Mouse (Mus musculus): ENCODE measurements at regions not wholly inside any gene's neighbourhood (a gene's known extent, or its start where the extent isn't known, plus 50 kb on each side); places are given as distances from the start of the nearest gene placed in this dataset.

DNA sequence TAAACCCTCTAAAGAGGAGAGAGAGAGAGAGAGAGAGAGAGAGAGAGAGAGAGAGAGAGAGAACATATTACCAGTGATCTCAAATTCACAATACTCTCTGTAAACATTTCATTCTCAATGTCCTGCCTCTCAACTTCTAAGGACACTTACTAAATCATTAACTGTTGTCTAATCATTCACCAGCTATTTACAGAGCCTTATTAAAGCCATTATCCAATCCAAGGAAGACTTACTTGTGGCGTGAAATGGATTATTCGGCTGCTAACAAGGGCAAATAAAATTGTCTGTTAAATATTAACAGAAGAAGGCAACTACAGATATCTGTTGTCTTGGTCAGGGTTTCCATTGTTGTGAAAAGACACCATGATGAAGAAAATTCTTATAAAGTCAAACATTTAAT, 1156.5 kb downstream of the D3Ertd751e start:
- TF ChIP-seq CTCF (conservative IDR thresholded peaks at IDR 0.05 in 1 of 2, IDR thresholded peaks at IDR 0.05 in 1 of 2; ENCODE audit: low read depth in 2 of 2, low read length in 2 of 2) (no peak), MXI1 (IDR thresholded peaks at IDR 0.05; ENCODE audit: low read depth, low read length) (no peak), MAFK (IDR thresholded peaks at IDR 0.05; ENCODE audit: insufficient replicate concordance, low read length) (no peak)
